Comparison of ENCODE assay signal across 8 mouse cellular contexts in genomic region chr2:152011724-152012123, GRCm38 (mm10). TPM values are rescaled to one million over a fixed set of nuclear protein-coding genes. Genes with fewer than 3 reads are reported as not detected.
DNase-seq lines count a peak whose midpoint lies in the region; ATAC-seq and TF ChIP-seq lines count a peak whose summit lies in the region.

No protein-coding gene starts in this region.

- H3K36me3 ChIP-seq in lung, postnatal 0 days (ENCODE audit: insufficient read depth, low read length) = no peaks in the 10 kb centered on the region
- no peaks in the 10 kb centered on the region for H3K36me3 ChIP-seq in testis, adult 2 months (ENCODE audit: control insufficient read depth, insufficient read depth, low read length)

- no peaks in the 10 kb centered on the region for H3K9me3 ChIP-seq in lung, postnatal 0 days (ENCODE audit: low read length)

- TF ChIP-seq POLR2A in testis, adult 2 months (IDR thresholded peaks at IDR 0.05; ENCODE audit: control insufficient read depth, low read depth, low read length) = no peak

- H3K4me3 ChIP-seq in lung, postnatal 0 days (ENCODE audit: low read depth, low read length) = no peak overlapping the region
- H3K4me3 ChIP-seq in testis, adult 2 months (ENCODE audit: control insufficient read depth, low read depth, low read length) = no peak overlapping the region

- TF ChIP-seq CTCF in lung, postnatal 0 days (IDR thresholded peaks at IDR 0.05) = peak; percentile 57
- 0 out of 2 replicates have a peak, but pooled peaks have one; percentile 11 for TF ChIP-seq CTCF in testis, adult 2 months (IDR thresholded peaks at IDR 0.05; ENCODE audit: control insufficient read depth, insufficient read depth, insufficient replicate concordance, low read depth, low read length)

- TF ChIP-seq EP300 in lung, postnatal 0 days (IDR thresholded peaks at IDR 0.05) = no peak

- H3K9ac ChIP-seq in lung, postnatal 0 days (replicated peaks; ENCODE audit: low read depth) = no peak overlapping the region

- H3K4me2 ChIP-seq in lung, postnatal 0 days (replicated peaks; ENCODE audit: low read depth, low read length) = no peak overlapping the region

- H3K27me3 ChIP-seq in lung, postnatal 0 days (replicated peaks; ENCODE audit: insufficient read depth, low read length) = no peaks in the 10 kb centered on the region
- no peaks in the 10 kb centered on the region for H3K27me3 ChIP-seq in testis, adult 2 months (ENCODE audit: control insufficient read depth, insufficient read depth, low read length)

- H3K27ac ChIP-seq in lung, postnatal 0 days (ENCODE audit: low read length) = 0 out of 2 replicates have a peak overlapping the region, but pooled peaks have one; percentile 1
- peak overlapping the region; percentile 3; the same call in 1 of the 2 replicates for H3K27ac ChIP-seq in testis, adult 2 months (ENCODE audit: control insufficient read depth, insufficient read depth, low read depth, low read length)

- no peaks in the 10 kb centered on the region for H3K4me1 ChIP-seq in lung, postnatal 0 days (ENCODE audit: insufficient read depth, low read depth, low read length)
- H3K4me1 ChIP-seq in testis, adult 2 months (ENCODE audit: control insufficient read depth, insufficient read depth, low read length) = peaks cover 10% of the 10 kb centered on the region

- DNase-seq in adrenal gland, adult 2 months = peak; percentile 19
- no peak for DNase-seq in adrenal gland, postnatal 4 days (ENCODE audit: low spot score in 2 of 2)
- peak; percentile 55 for DNase-seq in lung, postnatal 0 days (ENCODE audit: low spot score)
- no peak for DNase-seq in lung, postnatal 25 days (ENCODE audit: low spot score)
- DNase-seq in kidney, postnatal 10 days = peak; percentile 84
- no peak for DNase-seq in spleen, postnatal 14 days (ENCODE audit: low spot score in 2 of 2)
- DNase-seq in adrenal gland, adult 18-20 months (ENCODE audit: low spot score in 2 of 2) = no peak

- peak; percentile 42 for ATAC-seq in lung, postnatal 0 days

- WGBS in lung, postnatal 0 days = 24% methylated on average over 2 of the region's 2 CpGs

RNA-seq across cellular contexts. Expression of gene Slc52a3, which starts 15.4 kb away (rescaled TPM):
- total RNA-seq in adrenal gland, adult 2 months (2021) = 1 to 10 TPM; 3.1 to 5.4 TPM
- polyA plus RNA-seq in adrenal gland, adult 2 months (2012; rRNA removed) = 5.7 and 6.9 TPM in 2 replicates
- 1 to 10 TPM; 2.4 to 6.2 TPM for total RNA-seq in adrenal gland, postnatal 4 days (2021)
- 26.0 and 26.7 TPM in 2 replicates for polyA plus RNA-seq in lung, postnatal 0 days (2015; fragmentation: Nextera tagmentation; extraction: Ambion mirVana)
- 37.6 and 52.4 TPM in 2 replicates for polyA plus RNA-seq in testis, adult 2 months (2012; rRNA removed)
- total RNA-seq in adrenal gland, adult 18-20 months (2021) = 1 to 10 TPM; 3.9 to 5.6 TPM

RNA-seq across cellular contexts. Expression of gene Fam110a, which starts 31.7 kb away (rescaled TPM):
- 10 to 100 TPM in 1 of 2 experiments, 1 to 10 TPM in 1; 8.5 to 11.3 TPM for total RNA-seq in adrenal gland, adult 2 months (2021)
- polyA plus RNA-seq in adrenal gland, adult 2 months (2012; rRNA removed) = 24.1 and 24.6 TPM in 2 replicates
- total RNA-seq in adrenal gland, postnatal 4 days (2021) = 10 to 100 TPM; 13.1 to 13.4 TPM
- 34.8 and 36.3 TPM in 2 replicates for polyA plus RNA-seq in lung, postnatal 0 days (2015; fragmentation: Nextera tagmentation; extraction: Ambion mirVana)
- polyA plus RNA-seq in testis, adult 2 months (2012; rRNA removed) = 175 and 190 TPM in 2 replicates
- total RNA-seq in adrenal gland, adult 18-20 months (2021) = 10 to 100 TPM in 1 of 2 experiments, 1 to 10 TPM in 1; 6.6 to 10.3 TPM

Comparison
In these comparisons a context has a peak if more than half of its experiments do, and no peak if none do; other contexts are left out.
1. DNase-seq: peak in adrenal gland, adult 2 months (single experiment), lung, postnatal 0 days (single experiment) and kidney, postnatal 10 days (single experiment); none in adrenal gland, postnatal 4 days (0 of 2), lung, postnatal 25 days (single experiment), spleen, postnatal 14 days (0 of 2) and adrenal gland, adult 18-20 months (0 of 2).